ENCODE assay signal across 22 mouse cellular contexts in genomic region chr15:83495195-83495594, GRCm38 (mm10). TPM values are rescaled to one million over a fixed set of nuclear protein-coding genes. Genes with fewer than 3 reads are reported as not detected.
A peak's percentile ranks its signal among the peaks of the same experiment; 100 is the strongest.
DNase-seq lines count a peak whose midpoint lies in the region; ATAC-seq and TF ChIP-seq lines count a peak whose summit lies in the region.
"Had no signal": no experiment of that assay in that cellular context is flagged by ENCODE, and none has a peak within 500 bp of the region (broad histone marks: within the 10 kb centered on the region; RNA-seq: fewer than 3 reads in every experiment).

No protein-coding gene starts in this region.

- 81% methylated on average over 3 of the region's 3 CpGs for WGBS in liver, embryonic 11.5 days
- WGBS in liver, postnatal 0 days (ENCODE audit: insufficient replicate concordance), result 73% methylated on average over 3 of the region's 3 CpGs
- WGBS in liver, embryonic 13.5 days (ENCODE audit: insufficient replicate concordance), result 65% methylated on average over 3 of the region's 3 CpGs
- WGBS in hindbrain, embryonic 13.5 days, result 96% methylated on average over 3 of the region's 3 CpGs

- H3K4me2 ChIP-seq in liver, embryonic 11.5 days, result no peak overlapping the region
- H3K4me2 ChIP-seq in liver, postnatal 0 days (ENCODE audit: low read depth, low read length), result no peak overlapping the region
- H3K4me2 ChIP-seq in liver, embryonic 13.5 days, result no peak overlapping the region
- no peak overlapping the region for H3K4me2 ChIP-seq in hindbrain, embryonic 13.5 days
- H3K4me2 ChIP-seq: forebrain, embryonic 15.5 days had no signal

- DNase-seq in liver, embryonic 11.5 days (ENCODE audit: low spot score), result no peak
- DNase-seq in liver, postnatal 0 days, result no peak
- no peak for DNase-seq in G1E (ENCODE audit: low spot score)
- peak; percentile 15 for DNase-seq in liver, embryonic 13.5 days
- no peak for DNase-seq in urinary bladder, postnatal 25 days (ENCODE audit: low spot score)
- DNase-seq: adrenal gland, postnatal 10 days; adrenal gland, postnatal 36 days; B cell, adult 2 months; cerebellum, adult 18-20 months; cerebellum, adult 9-10 months; cerebellum, postnatal 14 days; gastrocnemius, postnatal 25 days; heart, adult 18-20 months had no signal

- no peak overlapping the region for H3K4me3 ChIP-seq in liver, embryonic 11.5 days (ENCODE audit: low read depth, low read length)
- H3K4me3 ChIP-seq in liver, postnatal 0 days (ENCODE audit: low read depth, low read length), result no peak overlapping the region
- H3K4me3 ChIP-seq in G1E (ENCODE audit: low read depth, low read length), result no peak overlapping the region
- no peak overlapping the region for H3K4me3 ChIP-seq in liver, embryonic 13.5 days (replicated peaks)
- H3K4me3 ChIP-seq in hindbrain, embryonic 13.5 days, result no peak overlapping the region
- H3K4me3 ChIP-seq: forebrain, embryonic 15.5 days; hindbrain, embryonic 12.5 days had no signal

- H3K4me1 ChIP-seq in liver, embryonic 11.5 days (replicated peaks; ENCODE audit: control insufficient read depth, insufficient read depth, low read length), result peaks cover 10% of the 10 kb centered on the region; the same call in 1 of the 2 replicates
- 0 out of 2 replicates have a peak, but pooled peaks cover 5% of the 10 kb centered on the region for H3K4me1 ChIP-seq in liver, postnatal 0 days (ENCODE audit: insufficient read depth)
- peaks cover 18% of the 10 kb centered on the region for H3K4me1 ChIP-seq in G1E (ENCODE audit: insufficient read depth, low read depth, low read length)
- peaks cover 21% of the 10 kb centered on the region for H3K4me1 ChIP-seq in liver, embryonic 13.5 days (replicated peaks)
- no peaks in the 10 kb centered on the region for H3K4me1 ChIP-seq in hindbrain, embryonic 13.5 days (replicated peaks)
- H3K4me1 ChIP-seq: forebrain, embryonic 15.5 days; hindbrain, embryonic 12.5 days had no signal

- no peaks in the 10 kb centered on the region for H3K27me3 ChIP-seq in liver, embryonic 11.5 days (replicated peaks; ENCODE audit: control insufficient read depth, insufficient read depth, low read length)
- H3K27me3 ChIP-seq in liver, postnatal 0 days (ENCODE audit: insufficient read depth, low read length), result no peaks in the 10 kb centered on the region
- no peaks in the 10 kb centered on the region for H3K27me3 ChIP-seq in G1E (ENCODE audit: insufficient read depth, low read length)
- no peaks in the 10 kb centered on the region for H3K27me3 ChIP-seq in liver, embryonic 13.5 days
- H3K27me3 ChIP-seq in hindbrain, embryonic 13.5 days, result no peaks in the 10 kb centered on the region
- H3K27me3 ChIP-seq: CH12.LX; forebrain, embryonic 15.5 days; hindbrain, embryonic 12.5 days; Patski had no signal

- H3K9ac ChIP-seq in liver, embryonic 11.5 days (ENCODE audit: low read depth, low read length), result no peak overlapping the region
- H3K9ac ChIP-seq in liver, postnatal 0 days (replicated peaks), result no peak overlapping the region
- no peak overlapping the region for H3K9ac ChIP-seq in liver, embryonic 13.5 days
- no peak overlapping the region for H3K9ac ChIP-seq in hindbrain, embryonic 13.5 days
- H3K9ac ChIP-seq: forebrain, embryonic 15.5 days; hindbrain, embryonic 12.5 days had no signal

- H3K36me3 ChIP-seq in liver, embryonic 11.5 days (ENCODE audit: control insufficient read depth, insufficient read depth, low read length), result no peaks in the 10 kb centered on the region; the same call in 1 of the 2 replicates
- H3K36me3 ChIP-seq in liver, postnatal 0 days (replicated peaks; ENCODE audit: insufficient read depth, low read length), result no peaks in the 10 kb centered on the region
- H3K36me3 ChIP-seq in G1E (replicated peaks), result peaks cover 67% of the 10 kb centered on the region
- 0 out of 2 replicates have a peak, but pooled peaks cover 3% of the 10 kb centered on the region for H3K36me3 ChIP-seq in liver, embryonic 13.5 days
- peaks cover 99% of the 10 kb centered on the region for H3K36me3 ChIP-seq in hindbrain, embryonic 13.5 days

- no peaks in the 10 kb centered on the region for H3K9me3 ChIP-seq in liver, embryonic 11.5 days (ENCODE audit: control insufficient read depth, low read length)
- H3K9me3 ChIP-seq in liver, postnatal 0 days (ENCODE audit: low read length), result no peaks in the 10 kb centered on the region
- no peaks in the 10 kb centered on the region for H3K9me3 ChIP-seq in G1E (replicated peaks)
- H3K9me3 ChIP-seq in liver, embryonic 13.5 days (replicated peaks), result no peaks in the 10 kb centered on the region
- H3K9me3 ChIP-seq in hindbrain, embryonic 13.5 days, result no peaks in the 10 kb centered on the region
- H3K9me3 ChIP-seq: forebrain, embryonic 15.5 days; heart, embryonic 10.5 days; hindbrain, embryonic 12.5 days had no signal

- ATAC-seq in liver, embryonic 11.5 days (replicated peaks; ENCODE audit: low FRiP score), result peak; percentile 32; the same call in 1 of the 2 replicates
- ATAC-seq in liver, postnatal 0 days, result no peak
- peak; percentile 22; the same call in 1 of the 2 replicates for ATAC-seq in G1E (ENCODE audit: extremely low read depth, insufficient number of reproducible peaks, low FRiP score, poor library complexity, severe bottlenecking)
- ATAC-seq in liver, embryonic 13.5 days (ENCODE audit: low read depth), result no peak
- ATAC-seq in megakaryocyte-erythroid progenitor cell, adult 5-6 weeks (replicated peaks; ENCODE audit: low FRiP score, low TSS enrichment, poor library complexity, severe bottlenecking), result peak; percentile 60
- no peak for ATAC-seq in hindbrain, embryonic 13.5 days (ENCODE audit: low FRiP score)
- ATAC-seq: forebrain, embryonic 15.5 days; hindbrain, embryonic 16.5 days; Patski had no signal

- no peak for TF ChIP-seq EP300 in liver, postnatal 0 days (IDR thresholded peaks at IDR 0.05; ENCODE audit: low read depth)

- no peak for TF ChIP-seq CTCF in liver, postnatal 0 days (IDR thresholded peaks at IDR 0.05; ENCODE audit: low read depth)
- TF ChIP-seq CTCF in G1E (IDR thresholded peaks at IDR 0.05; ENCODE audit: low read depth, low read length), result no peak

- 0 out of 2 replicates have a peak overlapping the region, but pooled peaks have one; percentile 5 for H3K27ac ChIP-seq in liver, embryonic 11.5 days (ENCODE audit: low read depth, low read length)
- no peak overlapping the region for H3K27ac ChIP-seq in liver, postnatal 0 days (ENCODE audit: low read depth)
- H3K27ac ChIP-seq in liver, embryonic 13.5 days, result peak overlapping the region; percentile 32
- H3K27ac ChIP-seq in hindbrain, embryonic 13.5 days, result no peak overlapping the region
- H3K27ac ChIP-seq: forebrain, embryonic 15.5 days; heart, embryonic 10.5 days; hindbrain, embryonic 12.5 days had no signal

RNA-seq across cellular contexts. Expression of gene Ttll1, which starts 15.5 kb away (rescaled TPM):
- polyA plus RNA-seq in liver, embryonic 11.5 days (2014; fragmentation: Nextera tagmentation; extraction: Ambion mirVana), result 12.6 and 14.5 TPM in 2 replicates
- 2.7 and 3.2 TPM in 2 replicates for polyA plus RNA-seq in liver, postnatal 0 days (2015; fragmentation: Nextera tagmentation; extraction: Ambion mirVana)
- 12.3 and 15.7 TPM in 2 replicates for total RNA-seq in G1E (2014; fragmentation: Nextera tagmentation)
- 5.6 and 6.5 TPM in 2 replicates for total RNA-seq in G1E (2017)
- 2.0 and 2.3 TPM in 2 replicates for polyA plus RNA-seq in G1E (2012)
- 7.2 and 7.4 TPM in 2 replicates for polyA plus RNA-seq in liver, embryonic 13.5 days (2015; fragmentation: Nextera tagmentation; extraction: Ambion mirVana)
- 9.5 and 18.0 TPM in 2 replicates for total RNA-seq in megakaryocyte-erythroid progenitor cell, adult 5-6 weeks (2014; fragmentation: Nextera tagmentation)
- 9.2 and 9.5 TPM in 2 replicates for total RNA-seq in megakaryocyte-erythroid progenitor cell, adult 5-6 weeks (2017)
- 112 and 113 TPM in 2 replicates for polyA plus RNA-seq in hindbrain, embryonic 13.5 days (2015; fragmentation: Nextera tagmentation; extraction: Ambion mirVana)

RNA-seq across cellular contexts. Expression of gene Pacsin2, which starts 30.8 kb away (rescaled TPM):
- polyA plus RNA-seq in liver, embryonic 11.5 days (2014; fragmentation: Nextera tagmentation; extraction: Ambion mirVana), result 82.9 and 89.3 TPM in 2 replicates
- 20.6 and 24.3 TPM in 2 replicates for polyA plus RNA-seq in liver, postnatal 0 days (2015; fragmentation: Nextera tagmentation; extraction: Ambion mirVana)
- total RNA-seq in G1E (2014; fragmentation: Nextera tagmentation) (34.5 and 36.0 TPM in 2 replicates), G1E (2017) (41.6 and 45.2 TPM in 2 replicates)
- polyA plus RNA-seq in G1E (2012), result 60.5 and 61.0 TPM in 2 replicates
- 45.0 and 58.2 TPM in 2 replicates for polyA plus RNA-seq in liver, embryonic 13.5 days (2015; fragmentation: Nextera tagmentation; extraction: Ambion mirVana)
- 86.5 and 107 TPM in 2 replicates for total RNA-seq in megakaryocyte-erythroid progenitor cell, adult 5-6 weeks (2014; fragmentation: Nextera tagmentation)
- 123 and 138 TPM in 2 replicates for total RNA-seq in megakaryocyte-erythroid progenitor cell, adult 5-6 weeks (2017)
- 27.8 and 29.5 TPM in 2 replicates for polyA plus RNA-seq in hindbrain, embryonic 13.5 days (2015; fragmentation: Nextera tagmentation; extraction: Ambion mirVana)

RNA-seq across cellular contexts. Expression of gene Bik, which starts 31.5 kb away (rescaled TPM):
- polyA plus RNA-seq in liver, embryonic 11.5 days (2014; fragmentation: Nextera tagmentation; extraction: Ambion mirVana), result 4.0 and 5.6 TPM in 2 replicates
- 6.2 and 6.4 TPM in 2 replicates for polyA plus RNA-seq in liver, postnatal 0 days (2015; fragmentation: Nextera tagmentation; extraction: Ambion mirVana)
- not detected in 2 replicates for total RNA-seq in G1E (2014; fragmentation: Nextera tagmentation)
- not detected in 2 replicates for total RNA-seq in G1E (2017)
- not detected in 2 replicates for polyA plus RNA-seq in G1E (2012)
- 1.1 and 1.5 TPM in 2 replicates for polyA plus RNA-seq in liver, embryonic 13.5 days (2015; fragmentation: Nextera tagmentation; extraction: Ambion mirVana)
- 0.37 and 1.7 TPM in 2 replicates for total RNA-seq in megakaryocyte-erythroid progenitor cell, adult 5-6 weeks (2014; fragmentation: Nextera tagmentation)
- total RNA-seq in megakaryocyte-erythroid progenitor cell, adult 5-6 weeks (2017), result not detected in 2 replicates
- polyA plus RNA-seq in hindbrain, embryonic 13.5 days (2015; fragmentation: Nextera tagmentation; extraction: Ambion mirVana), result 0.63 and 1.5 TPM in 2 replicates
- total RNA-seq: CH12.LX; hematopoietic stem cell, adult 5-6 weeks had no signal

Comparison
In these comparisons a context has a peak if more than half of its experiments do, and no peak if none do; other contexts are left out.
1. ATAC-seq: peak in liver, embryonic 11.5 days (single experiment), G1E (single experiment) and megakaryocyte-erythroid progenitor cell, adult 5-6 weeks (single experiment); none in liver, postnatal 0 days (single experiment), liver, embryonic 13.5 days (single experiment) and hindbrain, embryonic 13.5 days (single experiment).
2. H3K27ac ChIP-seq: peak in liver, embryonic 11.5 days (single experiment) and liver, embryonic 13.5 days (single experiment); none in liver, postnatal 0 days (single experiment) and hindbrain, embryonic 13.5 days (single experiment).